ENCODE assay signal across 18 mouse cellular contexts in the genomic region with DNA sequence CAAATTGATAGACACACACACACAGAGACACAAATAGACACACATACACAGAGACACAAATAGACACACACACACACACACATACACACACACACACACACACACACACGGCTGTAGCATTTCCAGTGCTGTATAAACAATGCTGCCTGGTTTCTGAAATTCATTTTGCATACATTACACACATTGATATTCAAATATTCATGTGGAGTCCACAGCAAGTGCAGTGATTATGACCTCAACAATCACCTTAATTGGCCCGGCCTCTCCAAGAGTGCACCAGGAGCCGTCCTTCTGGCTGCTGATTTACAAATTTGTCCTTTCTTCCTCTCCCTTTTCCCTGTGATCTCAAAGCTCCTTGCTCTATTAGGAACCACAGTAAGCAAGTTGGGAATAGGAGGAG.
"Had no signal": no experiment of that assay in that cellular context is flagged by ENCODE, and none has a peak within 500 bp of the region (broad histone marks: within the 10 kb centered on the region; RNA-seq: fewer than 3 reads in every experiment).

No protein-coding gene starts in this region.

- DNase-seq: kidney, adult 2 months; kidney, postnatal 10 days; kidney, postnatal 36 days; layer of hippocampus, postnatal 36 days; liver, embryonic 13.5 days; lung, adult 2 months; lung, postnatal 14 days; lung, postnatal 4 days; retina, postnatal 1 day; right cerebral cortex, postnatal 25 days; spleen, adult 18-20 months; thymus, postnatal 25 days had no signal

- ATAC-seq: intestine, postnatal 0 days had no signal

- H3K27ac ChIP-seq: kidney, embryonic 15.5 days; left cerebral cortex, adult 2 months; liver, embryonic 13.5 days; neural tube, embryonic 13.5 days; stomach, embryonic 15.5 days had no signal

- H3K9me3 ChIP-seq: kidney, embryonic 15.5 days; liver, embryonic 13.5 days; neural tube, embryonic 13.5 days; stomach, embryonic 15.5 days had no signal

- H3K4me2 ChIP-seq: kidney, embryonic 15.5 days; liver, embryonic 13.5 days; neural tube, embryonic 13.5 days; stomach, embryonic 15.5 days had no signal

- H3K9ac ChIP-seq: kidney, embryonic 15.5 days; liver, embryonic 13.5 days; neural tube, embryonic 13.5 days; stomach, embryonic 15.5 days had no signal

- H3K27me3 ChIP-seq: liver, embryonic 13.5 days; neural tube, embryonic 13.5 days; stomach, embryonic 15.5 days had no signal

- H3K36me3 ChIP-seq: kidney, embryonic 15.5 days; liver, embryonic 13.5 days; neural tube, embryonic 13.5 days; stomach, embryonic 15.5 days had no signal

- H3K4me3 ChIP-seq: kidney, embryonic 15.5 days; left cerebral cortex, adult 2 months; liver, embryonic 13.5 days; myocyte; neural tube, embryonic 13.5 days; stomach, embryonic 15.5 days had no signal

- H3K4me1 ChIP-seq: kidney, embryonic 15.5 days; liver, embryonic 13.5 days; stomach, embryonic 15.5 days had no signal
